ENCODE assay signal across 12 mouse cellular contexts in the genomic region with DNA sequence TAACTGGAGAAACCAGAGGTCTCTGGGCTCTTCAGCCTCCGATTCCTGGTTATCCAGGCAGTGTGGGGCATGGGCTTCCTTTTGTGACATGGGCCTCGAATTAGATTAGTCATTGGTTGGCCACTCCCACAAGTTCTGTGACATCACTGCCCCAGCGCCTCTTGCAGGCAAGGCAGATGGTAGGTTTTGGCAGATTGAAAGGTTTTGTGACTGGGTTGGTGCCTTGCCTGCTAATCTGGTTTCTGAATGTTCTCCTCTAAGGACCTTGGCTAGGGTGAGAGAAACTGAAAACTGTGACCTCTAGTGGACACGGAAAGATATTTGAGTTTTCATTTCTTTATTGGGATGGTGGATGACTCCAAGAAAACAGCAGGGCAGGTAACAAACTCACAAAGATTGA.
DNase-seq lines count a peak whose midpoint lies in the region; ATAC-seq and TF ChIP-seq lines count a peak whose summit lies in the region.
"Had no signal": no experiment of that assay in that cellular context is flagged by ENCODE, and none has a peak within 500 bp of the region (broad histone marks: within the 10 kb centered on the region; RNA-seq: fewer than 3 reads in every experiment).

No protein-coding gene starts in this region.

- H3K4me3 ChIP-seq in intestine, postnatal 0 days (ENCODE audit: low read depth, low read length) = no peak overlapping the region
- H3K4me3 ChIP-seq in intestine, embryonic 16.5 days (ENCODE audit: low read length) = no peak overlapping the region
- H3K4me3 ChIP-seq: embryonic facial prominence, embryonic 15.5 days; hindbrain, embryonic 12.5 days had no signal

- H3K36me3 ChIP-seq in intestine, postnatal 0 days (ENCODE audit: control insufficient read depth, insufficient read depth) = no peaks in the 10 kb centered on the region
- H3K36me3 ChIP-seq in intestine, embryonic 16.5 days (ENCODE audit: control insufficient read depth, insufficient read depth, low read length) = no peaks in the 10 kb centered on the region
- H3K36me3 ChIP-seq: embryonic facial prominence, embryonic 15.5 days; hindbrain, embryonic 12.5 days had no signal

- ATAC-seq in intestine, postnatal 0 days = no peak
- ATAC-seq in intestine, embryonic 16.5 days = no peak

- no peak overlapping the region for H3K27ac ChIP-seq in intestine, postnatal 0 days (ENCODE audit: low read depth, low read length)
- H3K27ac ChIP-seq in intestine, embryonic 16.5 days (ENCODE audit: low read length) = no peak overlapping the region
- H3K27ac ChIP-seq: embryonic facial prominence, embryonic 15.5 days; hindbrain, embryonic 12.5 days; liver, embryonic 14.5 days had no signal

- H3K9me3 ChIP-seq in intestine, postnatal 0 days (ENCODE audit: control insufficient read depth) = no peaks in the 10 kb centered on the region
- no peaks in the 10 kb centered on the region for H3K9me3 ChIP-seq in intestine, embryonic 16.5 days (ENCODE audit: control insufficient read depth, low read length)
- H3K9me3 ChIP-seq: embryonic facial prominence, embryonic 15.5 days; hindbrain, embryonic 12.5 days had no signal

- no peak overlapping the region for H3K9ac ChIP-seq in intestine, postnatal 0 days (ENCODE audit: low read depth, low read length)
- H3K9ac ChIP-seq in intestine, embryonic 16.5 days (ENCODE audit: low read depth, low read length) = no peak overlapping the region
- H3K9ac ChIP-seq: embryonic facial prominence, embryonic 15.5 days; hindbrain, embryonic 12.5 days; liver, embryonic 14.5 days had no signal

- TF ChIP-seq CTCF in intestine, postnatal 0 days (IDR thresholded peaks at IDR 0.05; ENCODE audit: low read depth) = peak; percentile 39

- WGBS in intestine, postnatal 0 days = 46% methylated on average over 4 of the region's 4 CpGs
- WGBS in intestine, embryonic 16.5 days = 48% methylated on average over 4 of the region's 4 CpGs

- peak; percentile 21 for DNase-seq in cerebellum, adult 11-12 months
- no peak for DNase-seq in cerebellum, adult 11 months
- DNase-seq in 416B (ENCODE audit: low read depth) = peak; percentile 7
- peak; percentile 63 to 68 for DNase-seq in cerebellum, postnatal 14 days
- DNase-seq in thymus, postnatal 25 days = no peak
- DNase-seq in urinary bladder, adult 2 months (ENCODE audit: low spot score) = no peak
- DNase-seq: gastrocnemius, postnatal 36 days had no signal

- no peak overlapping the region for H3K4me2 ChIP-seq in intestine, postnatal 0 days (replicated peaks; ENCODE audit: low read depth)
- H3K4me2 ChIP-seq in intestine, embryonic 16.5 days (ENCODE audit: low read depth, low read length) = no peak overlapping the region
- H3K4me2 ChIP-seq: embryonic facial prominence, embryonic 15.5 days; hindbrain, embryonic 12.5 days had no signal

- no peaks in the 10 kb centered on the region for H3K4me1 ChIP-seq in intestine, postnatal 0 days (replicated peaks; ENCODE audit: control insufficient read depth, insufficient read depth, low read length)
- H3K4me1 ChIP-seq in intestine, embryonic 16.5 days (ENCODE audit: control insufficient read depth, insufficient read depth, low read length) = peaks cover 1% of the 10 kb centered on the region; the same call in 1 of the 2 replicates
- H3K4me1 ChIP-seq: embryonic facial prominence, embryonic 15.5 days had no signal

- no peaks in the 10 kb centered on the region for H3K27me3 ChIP-seq in intestine, postnatal 0 days (replicated peaks; ENCODE audit: control insufficient read depth, insufficient read depth, low read length)
- no peaks in the 10 kb centered on the region for H3K27me3 ChIP-seq in intestine, embryonic 16.5 days (replicated peaks; ENCODE audit: control insufficient read depth, insufficient read depth, low read length)
- H3K27me3 ChIP-seq: embryonic facial prominence, embryonic 15.5 days; hindbrain, embryonic 12.5 days had no signal

Comparison
In these comparisons a context has a peak if more than half of its experiments do, and no peak if none do; other contexts are left out.
1. DNase-seq: peak in cerebellum, adult 11-12 months (single experiment), 416B (single experiment) and cerebellum, postnatal 14 days (2 of 2); none in cerebellum, adult 11 months (single experiment), thymus, postnatal 25 days (single experiment) and urinary bladder, adult 2 months (single experiment).